Mouse (Mus musculus) lung, postnatal 0 days (tissue): Measurements from ENCODE around the gene Gclc.

Source experiments
- CTCF ChIP-seq: IDR thresholded peaks from 2 replicates; pipeline ENCODE4 v1.5.1; 2016; ENCODE audit warnings: antibody characterized with exemption, mild to moderate bottlenecking
- EP300 ChIP-seq: IDR thresholded peaks from 2 replicates; pipeline ENCODE4 v1.6.1; 2016; ENCODE audit warnings: antibody characterized with exemption, mild to moderate bottlenecking, control low read depth

- TF ChIP-seq CTCF (no peak), EP300 (0 out of 2 replicates have a peak, but pooled peaks have one; percentile 22)
Observed at GRCm38 (mm10) chr9:77746315-77746714, 8.0 kb upstream of the Gclc start.
